Mouse (Mus musculus) MN1 (cell line): ENCODE results near the gene BC005624.
"Not testable (repeated sequence)": the region's sequence is repeated elsewhere in the genome, so short reads cannot be mapped to it uniquely, and the experiment has no call there.

Source experiments
- DNase-seq: peaks from one replicate; pipeline ENCODE4 v3.0.0-alpha.2; 2016; ENCODE audit warnings: low spot score

BC005624 gene

GRCm38 (mm10) chr2:30967352-30968327 lies 14.4 kb downstream of the BC005624 start, which contains the start of gene Tor1a:
TSS of gene Tor1a (minus strand) at chr2:30967933.
- DNase-seq: peak; percentile 81

GRCm38 (mm10) chr2:30966826-30967225 lies 15.2 kb downstream of the BC005624 start:
- no peak for DNase-seq

GRCm38 (mm10) chr2:30965627-30966026 lies 16.4 kb downstream of the BC005624 start:
- no peak for DNase-seq

GRCm38 (mm10) chr2:30962570-30963254 lies 19.3 kb downstream of the BC005624 start:
- DNase-seq: no peak

- no peak for DNase-seq
These were observed 22.1 kb downstream of the BC005624 start for GRCm38 (mm10) chr2:30959856-30960255.

GRCm38 (mm10) chr2:30958726-30959125 lies 23.3 kb downstream of the BC005624 start:
- no peak for DNase-seq

- no peak for DNase-seq
These were observed 24.5 kb downstream of the BC005624 start for GRCm38 (mm10) chr2:30957511-30957910.

- DNase-seq: no peak
These were observed 27.2 kb downstream of the BC005624 start for GRCm38 (mm10) chr2:30954797-30955196.

GRCm38 (mm10) chr2:30952824-30953490 lies 29.0 kb downstream of the BC005624 start, which contains the start of gene Tor1b:
TSS of gene Tor1b (plus strand) at chr2:30952959.
- peak; percentile 83 for DNase-seq

- DNase-seq: no peak
These were observed 29.6 kb downstream of the BC005624 start for GRCm38 (mm10) chr2:30952457-30952823.

GRCm38 (mm10) chr2:30942603-30943011 lies 39.4 kb downstream of the BC005624 start:
- peak; percentile 80 for DNase-seq

- not testable (repeated sequence) for DNase-seq
These were observed 39.9 kb downstream of the BC005624 start for GRCm38 (mm10) chr2:30942116-30942515.

- DNase-seq: no peak
These were observed 40.4 kb downstream of the BC005624 start for GRCm38 (mm10) chr2:30941586-30941985.

- DNase-seq: no peak
These were observed 43.4 kb downstream of the BC005624 start for GRCm38 (mm10) chr2:30938574-30938991.

GRCm38 (mm10) chr2:30937731-30938130 lies 44.3 kb downstream of the BC005624 start:
- no peak for DNase-seq

GRCm38 (mm10) chr2:30936808-30937207 lies 45.2 kb downstream of the BC005624 start:
- no peak for DNase-seq

- peak; percentile 71 for DNase-seq
These were observed 48.0 kb downstream of the BC005624 start for GRCm38 (mm10) chr2:30933917-30934450.

GRCm38 (mm10) chr2:30933032-30933431 lies 49.0 kb downstream of the BC005624 start:
- no peak for DNase-seq

- DNase-seq: no peak
These were observed 50.1 kb downstream of the BC005624 start for GRCm38 (mm10) chr2:30931922-30932321.

GRCm38 (mm10) chr2:30930846-30931245 lies 51.2 kb downstream of the BC005624 start:
- not testable (repeated sequence) for DNase-seq

GRCm38 (mm10) chr2:30929483-30930045 lies 52.4 kb downstream of the BC005624 start, which contains the start of gene Ptges:
TSS of gene Ptges (minus strand) at chr2:30929863.
- DNase-seq: peak; percentile 84
